Mouse (Mus musculus): ENCODE measurements around the gene Polr3gl.
"Not testable (repeated sequence)": the region's sequence is repeated elsewhere in the genome, so short reads cannot be mapped to it uniquely, and the experiment has no call there.

Polr3gl gene

DNA sequence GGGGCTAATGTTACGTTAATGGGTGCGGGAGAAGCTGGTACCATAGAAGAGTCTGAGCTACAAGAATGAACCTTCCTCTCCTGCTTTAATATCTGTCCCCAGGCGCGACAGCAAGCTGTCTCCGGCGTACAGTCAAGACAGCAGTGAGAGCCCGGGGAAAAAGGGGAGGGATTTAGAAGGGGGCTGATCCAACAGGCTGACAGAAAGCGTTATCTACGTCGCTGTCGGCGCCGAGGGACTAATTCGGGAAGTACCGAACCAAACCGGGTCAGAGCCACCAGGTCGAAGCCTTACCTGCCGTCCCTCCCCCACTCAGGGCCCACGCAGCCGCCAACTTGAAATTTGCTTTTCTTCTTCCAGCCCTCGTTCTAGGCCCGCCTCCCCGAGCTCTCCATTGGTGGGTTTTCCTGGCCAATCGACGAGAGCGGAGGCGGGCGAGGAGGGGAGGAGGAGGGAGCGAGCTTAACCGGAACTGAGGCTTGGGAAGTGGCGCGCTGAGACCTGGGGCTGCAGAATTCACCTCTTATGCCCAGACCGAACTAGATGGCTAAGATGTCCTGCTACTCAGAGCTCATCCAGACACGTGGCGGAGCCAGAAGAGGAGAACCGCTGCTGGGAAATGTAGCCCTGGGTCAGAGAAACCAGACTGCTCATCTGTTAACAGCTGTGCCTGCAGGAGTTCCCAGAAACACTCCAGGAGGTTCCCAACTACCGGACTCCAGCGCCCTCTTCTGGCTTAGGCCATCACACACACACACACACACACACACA, at the start of gene Polr3gl:
Gene Polr3gl, minus strand, starts transcription at position 392 of the 771 bp plus-strand sequence.
- peak; percentile 88 for DNase-seq (ENCODE audit: low spot score)

DNA sequence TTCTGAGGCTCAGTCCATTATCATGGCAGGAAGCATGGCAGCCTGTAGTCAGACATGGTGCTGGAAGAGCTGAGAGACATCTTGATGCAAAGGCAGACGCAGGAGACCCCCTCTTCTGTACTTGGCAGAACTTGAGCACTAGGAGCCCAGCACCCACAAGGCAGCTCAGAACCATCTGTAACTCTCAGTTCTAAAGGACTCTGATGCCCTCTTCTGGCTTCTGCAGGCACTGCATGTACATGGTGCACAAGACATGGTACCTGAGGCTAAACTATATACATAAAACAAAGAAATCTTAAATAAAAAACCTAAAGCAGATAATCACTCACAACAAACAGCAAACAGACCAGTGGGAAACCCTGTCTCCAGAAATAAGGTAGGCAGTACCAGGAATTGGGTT, 45.2 kb upstream of the Polr3gl start:
- no peak for DNase-seq (ENCODE audit: low spot score)

DNA sequence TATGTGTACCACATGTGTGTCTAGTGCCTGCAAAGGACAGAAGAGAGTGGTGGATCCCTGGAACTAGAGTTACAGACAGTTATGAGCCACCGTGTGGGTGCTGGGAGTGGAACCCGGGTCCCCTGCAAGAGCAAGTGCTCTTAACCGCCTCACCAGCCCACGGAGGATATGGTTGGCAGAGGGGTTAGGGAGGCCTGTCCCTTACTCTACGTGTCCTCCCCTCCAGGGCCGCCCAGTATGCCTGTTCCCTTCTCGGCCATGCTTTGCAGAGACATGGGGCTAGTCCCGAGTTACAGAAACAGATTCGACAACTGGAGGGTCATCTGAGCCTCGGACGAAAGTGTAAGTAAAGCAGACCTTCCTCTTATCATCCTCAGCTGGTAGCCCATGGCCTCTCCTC, 42.5 kb upstream of the Polr3gl start:
- no peak for DNase-seq (ENCODE audit: low spot score)

DNA sequence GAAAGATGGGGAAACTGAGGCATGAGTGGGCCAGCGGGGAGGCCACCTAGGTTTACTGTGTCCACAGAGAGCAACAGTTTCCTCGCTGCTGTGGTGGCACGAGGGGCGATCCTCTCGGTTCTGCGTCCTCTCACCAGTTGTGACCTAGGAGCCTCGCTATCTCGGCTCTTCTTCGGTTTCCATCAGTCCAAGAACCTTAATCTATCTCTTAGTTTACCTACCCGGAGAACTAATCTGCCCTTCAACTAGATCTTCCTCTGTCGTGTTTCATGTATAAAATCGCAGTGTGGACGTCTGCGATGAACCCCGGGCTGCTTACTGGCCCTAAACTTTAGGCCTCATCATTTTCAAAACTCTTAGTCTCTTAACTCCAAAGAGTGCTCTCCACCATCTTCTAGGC, 41.9 kb upstream of the Polr3gl start:
- DNase-seq (ENCODE audit: low spot score) = no peak

DNA sequence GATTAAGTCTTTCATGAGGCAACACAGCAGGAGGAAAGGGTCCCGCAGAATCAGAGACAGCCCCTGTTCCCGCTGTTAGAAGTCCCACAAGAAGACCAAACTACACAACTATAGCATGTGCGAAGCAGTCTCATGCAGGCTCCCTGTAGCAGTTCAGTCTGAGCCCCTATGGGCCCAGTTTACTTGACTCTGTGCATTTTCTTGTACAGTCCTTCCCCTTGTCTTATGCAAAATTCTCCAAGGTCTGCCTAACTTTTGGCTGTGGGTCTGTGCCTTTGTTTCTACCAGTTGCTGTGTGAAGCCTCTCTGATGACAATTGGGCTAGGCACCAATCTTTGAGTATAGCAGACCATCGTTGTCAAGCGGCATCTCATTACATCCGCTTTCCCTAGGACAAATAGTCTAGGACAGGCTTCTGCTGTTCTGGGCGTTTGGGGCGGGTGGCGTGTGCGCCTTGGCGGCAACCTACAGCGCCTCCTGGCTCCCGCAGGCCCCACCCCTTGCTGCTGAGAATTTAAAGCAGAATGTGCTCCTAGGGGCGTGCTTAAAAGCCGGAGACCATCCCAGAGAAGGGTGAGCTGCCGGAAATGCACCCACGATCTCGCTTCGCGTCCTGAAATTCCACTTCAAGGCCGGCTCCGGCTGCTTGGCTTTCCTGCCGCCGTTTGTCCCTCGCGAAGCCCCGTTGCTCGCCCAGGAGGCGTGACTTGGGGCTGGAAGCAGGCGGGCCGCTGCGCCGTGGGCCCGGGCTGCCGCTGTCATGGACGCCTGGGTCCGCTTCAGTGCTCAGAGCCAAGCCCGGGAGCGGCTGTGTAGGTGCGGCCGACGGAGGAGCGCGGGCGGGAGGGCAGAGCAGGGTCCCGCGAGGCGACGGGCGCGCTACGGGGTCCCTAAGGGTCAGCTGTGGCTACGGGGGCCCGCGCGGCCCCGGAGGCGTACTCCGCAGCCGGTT, 41.2 kb upstream of the Polr3gl start, which contains the start of the genes Pex11b and Gm42957:
Gene Pex11b, plus strand, starts transcription at position 449 of the 952 bp plus-strand sequence.
Gene Gm42957, plus strand, starts transcription at position 547 of the 952 bp plus-strand sequence.
- peak; percentile 89 for DNase-seq (ENCODE audit: low spot score)

DNA sequence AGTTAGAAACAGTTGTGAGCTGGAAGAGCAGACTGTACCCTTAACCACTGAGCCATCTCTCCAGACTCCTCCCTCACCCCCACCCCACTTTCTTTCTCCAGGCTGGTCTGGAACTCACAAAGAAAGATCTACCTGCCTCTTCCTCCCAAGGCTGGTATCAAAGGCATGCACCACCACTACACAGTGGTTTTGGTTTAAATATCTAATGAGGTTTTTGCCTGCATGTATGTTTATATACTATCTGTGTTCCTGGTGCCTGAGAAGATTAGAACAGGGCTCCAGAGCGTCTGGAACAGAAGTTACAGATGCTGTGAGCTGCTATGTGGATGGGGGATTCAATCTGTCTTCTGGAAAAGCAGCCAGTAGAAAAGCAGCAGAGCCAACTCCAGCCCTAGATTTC, 40.0 kb upstream of the Polr3gl start:
- no peak for DNase-seq (ENCODE audit: low spot score)

DNA sequence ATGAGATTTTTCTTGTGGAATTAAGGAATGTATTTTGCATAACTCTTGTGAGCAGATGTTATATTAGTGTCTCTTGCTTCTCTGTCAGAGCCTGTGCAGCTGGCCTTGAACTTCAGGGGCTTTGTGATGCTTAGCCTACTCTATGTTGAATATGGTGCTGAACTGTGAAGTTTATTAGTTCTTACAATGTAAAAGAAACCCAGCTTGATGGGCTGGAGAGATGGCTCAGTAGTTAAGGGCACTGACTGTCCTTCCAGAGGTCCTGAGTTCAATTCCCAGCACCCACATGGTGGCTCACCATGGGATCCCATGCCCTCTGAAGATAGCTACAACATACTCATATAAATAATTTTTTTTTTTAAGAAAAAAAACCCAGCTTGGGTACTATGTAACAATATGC, 38.1 kb upstream of the Polr3gl start:
- DNase-seq (ENCODE audit: low spot score) = no peak

DNA sequence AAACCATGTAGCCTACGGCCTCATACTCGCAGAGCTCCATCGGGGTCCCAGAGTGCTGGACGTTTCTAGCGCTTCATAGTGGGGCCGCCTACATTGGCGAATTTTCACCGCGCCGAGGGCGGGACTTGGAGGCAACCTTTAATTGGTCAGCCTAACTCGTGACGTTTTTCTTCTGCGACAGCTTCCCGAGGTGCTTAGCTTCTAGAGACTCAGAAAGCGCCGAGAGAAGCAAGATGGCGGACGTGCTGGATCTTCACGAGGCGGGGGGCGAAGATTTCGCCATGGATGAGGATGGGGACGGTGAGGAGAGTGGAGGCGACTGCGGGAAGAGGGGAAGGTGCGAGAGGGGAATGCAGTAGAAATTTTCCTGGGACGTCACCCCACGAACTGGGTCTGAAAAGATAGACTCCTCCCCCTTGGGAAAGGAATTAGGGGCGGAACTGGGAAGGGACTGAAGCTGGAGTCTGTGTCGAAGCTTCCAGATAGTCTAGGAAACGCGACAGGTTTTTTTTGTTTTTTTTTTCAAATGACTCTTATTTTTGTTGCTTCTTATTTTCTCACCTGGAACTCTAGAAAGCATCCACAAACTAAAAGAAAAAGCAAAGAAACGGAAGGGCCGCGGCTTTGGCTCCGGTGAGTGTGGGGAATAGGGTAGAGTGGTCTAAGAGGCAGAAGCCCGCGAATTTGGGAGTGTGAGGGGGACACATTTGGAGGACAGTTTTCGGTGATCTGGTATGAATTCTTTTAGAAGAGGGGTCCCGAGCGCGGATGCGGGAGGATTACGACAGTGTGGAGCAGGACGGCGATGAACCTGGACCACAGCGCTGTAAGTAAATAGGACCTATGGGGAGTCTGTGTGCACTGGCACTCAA, 36.0 kb upstream of the Polr3gl start, which contains the start of gene Rbm8a:
Gene Rbm8a, plus strand, starts transcription at position 205 of the 872 bp plus-strand sequence.
- peak; percentile 91 for DNase-seq (ENCODE audit: low spot score)

DNA sequence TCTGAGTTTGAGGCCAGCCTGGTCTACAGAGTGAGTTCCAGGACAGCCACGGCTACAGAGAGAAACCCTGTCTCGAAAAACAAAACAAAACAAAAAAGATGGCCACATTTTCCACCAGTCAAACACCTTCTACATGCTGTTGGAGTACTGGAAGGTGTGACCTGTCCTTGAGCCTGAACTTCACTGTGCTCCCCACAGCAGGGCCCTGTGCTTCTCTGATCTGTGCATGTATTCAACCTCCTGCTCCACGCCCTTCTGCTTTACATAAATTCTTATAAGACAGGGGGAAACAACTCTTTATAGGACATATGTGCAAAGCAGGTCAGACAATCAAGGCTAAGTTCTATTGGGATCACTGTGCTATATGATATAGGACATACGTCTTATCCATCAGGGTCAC, 29.2 kb upstream of the Polr3gl start:
- no peak for DNase-seq (ENCODE audit: low spot score)

DNA sequence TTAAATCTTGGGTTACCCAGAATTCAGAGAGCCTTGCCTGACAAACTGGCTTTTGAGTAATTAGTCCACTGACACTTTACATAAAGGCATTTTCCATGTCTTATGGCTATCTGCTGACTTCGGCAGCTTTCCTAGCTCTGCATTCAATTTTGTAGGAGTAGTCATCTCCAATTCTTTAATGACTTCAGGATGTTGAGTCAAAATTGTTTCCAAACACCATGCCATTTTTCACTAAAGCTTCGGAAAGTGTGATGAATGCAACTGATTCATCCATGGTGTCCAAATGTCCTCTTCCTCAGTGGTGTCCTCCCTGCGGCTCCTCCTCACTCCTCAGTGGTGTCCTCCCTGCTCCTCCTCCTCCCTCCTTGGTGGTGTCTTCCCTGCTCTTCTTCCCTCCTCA, 24.0 kb upstream of the Polr3gl start:
- DNase-seq (ENCODE audit: low spot score) = no peak

DNA sequence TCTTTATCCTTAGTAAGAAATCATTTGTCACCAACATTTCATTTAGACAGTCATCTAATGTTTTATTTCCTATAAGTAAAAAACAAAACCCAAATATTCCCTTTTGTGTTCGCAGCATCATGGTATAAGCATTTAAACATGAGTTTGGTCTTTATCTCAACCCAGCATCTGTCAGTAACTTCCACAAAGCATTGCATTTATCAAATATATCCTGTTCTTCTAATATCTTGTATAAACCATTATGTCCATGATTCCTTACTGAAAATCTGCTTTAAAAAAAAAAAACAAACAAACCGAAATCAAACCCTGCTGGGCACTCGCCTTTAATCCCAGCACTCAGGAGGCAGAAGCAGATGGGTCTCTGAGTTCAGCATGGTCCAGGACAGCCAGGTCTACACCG, 12.6 kb upstream of the Polr3gl start:
- no peak for DNase-seq (ENCODE audit: low spot score)

DNA sequence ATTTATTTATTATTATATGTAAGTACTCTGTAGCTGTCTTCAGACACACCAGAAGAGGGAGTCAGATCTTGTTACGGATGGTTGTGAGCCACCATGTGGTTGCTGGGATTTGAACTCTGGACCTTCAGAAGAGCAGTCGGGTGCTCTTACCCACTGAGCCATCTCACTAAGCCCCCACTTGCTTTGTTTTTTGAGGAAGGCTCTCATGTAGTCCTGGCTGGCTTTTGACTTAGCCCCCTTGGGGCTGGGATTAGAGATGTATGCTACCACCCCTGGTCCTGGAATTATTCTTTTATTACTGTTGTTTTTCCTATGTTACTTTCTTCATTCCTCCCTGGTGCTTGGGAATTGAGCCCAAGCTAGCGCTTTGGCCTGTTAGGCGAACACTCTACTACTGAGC, 12.0 kb upstream of the Polr3gl start:
- DNase-seq (ENCODE audit: low spot score) = not testable (repeated sequence)

DNA sequence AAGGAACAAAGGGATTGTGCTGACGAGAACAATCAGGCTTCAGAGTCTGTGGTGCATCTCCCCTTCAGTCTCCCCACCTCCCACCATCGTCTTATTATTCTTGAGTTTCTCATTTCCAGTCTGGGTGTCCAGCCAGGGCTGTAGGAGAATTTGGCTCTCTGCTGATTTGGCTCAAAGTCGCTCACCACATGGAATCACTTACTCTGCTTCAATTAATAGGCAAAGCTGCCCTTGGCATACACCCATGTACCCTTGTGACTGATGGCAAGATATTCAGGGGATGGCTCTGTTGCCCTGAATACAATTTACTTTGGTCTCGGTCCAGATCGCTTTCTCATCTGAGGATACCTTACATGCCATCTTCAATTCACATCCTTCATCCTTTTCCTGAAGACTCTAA, 9.3 kb upstream of the Polr3gl start:
- DNase-seq (ENCODE audit: low spot score) = peak; percentile 36

DNA sequence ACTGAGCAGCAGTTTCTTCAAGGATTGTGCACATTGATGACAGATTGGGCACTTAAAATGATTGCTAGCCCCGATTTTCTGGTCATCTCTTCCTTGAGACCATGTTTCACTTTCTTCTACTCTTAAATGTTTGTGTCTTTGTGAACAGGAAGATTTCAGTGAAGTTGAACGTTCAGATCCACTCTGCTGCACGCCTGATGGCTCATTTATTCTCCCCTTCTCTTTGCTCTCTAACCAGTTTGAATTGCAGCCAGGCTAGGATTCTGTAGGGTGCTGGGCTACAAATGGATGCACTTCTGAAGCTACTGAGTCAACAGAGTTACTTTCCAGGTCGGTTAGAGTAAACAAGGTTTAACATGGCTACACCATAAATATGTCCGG, 8.7 kb upstream of the Polr3gl start:
- no peak for DNase-seq (ENCODE audit: low spot score)

DNA sequence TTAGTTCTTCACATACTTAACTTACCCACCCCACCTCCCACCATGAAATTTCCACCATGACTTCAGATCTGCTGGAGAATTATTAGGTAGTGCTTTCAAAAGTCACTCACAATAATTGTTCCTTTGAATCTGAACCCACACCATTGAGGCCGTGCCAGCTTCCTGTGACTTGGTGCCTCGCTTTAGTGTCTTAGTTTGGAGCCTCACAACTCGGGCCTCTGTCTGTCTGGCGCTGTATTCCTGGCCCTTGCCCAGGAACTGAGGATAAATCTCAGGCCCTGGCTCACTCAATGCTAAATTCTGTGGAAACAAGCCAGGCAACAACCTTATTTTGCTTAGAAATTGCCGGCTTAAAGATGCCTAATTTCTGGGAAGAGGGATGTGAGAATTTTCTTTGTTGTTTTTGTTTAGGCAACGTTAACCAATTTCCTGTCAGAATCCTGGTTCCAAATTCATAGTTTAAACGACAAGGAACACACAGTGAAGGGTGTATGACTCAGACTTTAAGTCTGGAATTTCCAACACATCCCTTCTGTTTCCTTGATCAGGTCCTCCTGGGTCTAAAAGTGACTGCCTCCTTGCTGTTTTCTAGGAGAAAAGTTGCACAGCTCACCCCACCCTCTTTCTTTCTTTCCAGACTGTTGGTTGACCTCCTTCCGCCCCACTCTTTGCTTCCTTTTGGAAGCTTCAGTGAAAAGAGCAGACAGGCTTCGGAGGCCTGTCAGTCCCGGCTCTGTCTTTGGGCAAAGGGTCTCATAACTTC, 8.1 kb upstream of the Polr3gl start:
- peak; percentile 38 for DNase-seq (ENCODE audit: low spot score)

DNA sequence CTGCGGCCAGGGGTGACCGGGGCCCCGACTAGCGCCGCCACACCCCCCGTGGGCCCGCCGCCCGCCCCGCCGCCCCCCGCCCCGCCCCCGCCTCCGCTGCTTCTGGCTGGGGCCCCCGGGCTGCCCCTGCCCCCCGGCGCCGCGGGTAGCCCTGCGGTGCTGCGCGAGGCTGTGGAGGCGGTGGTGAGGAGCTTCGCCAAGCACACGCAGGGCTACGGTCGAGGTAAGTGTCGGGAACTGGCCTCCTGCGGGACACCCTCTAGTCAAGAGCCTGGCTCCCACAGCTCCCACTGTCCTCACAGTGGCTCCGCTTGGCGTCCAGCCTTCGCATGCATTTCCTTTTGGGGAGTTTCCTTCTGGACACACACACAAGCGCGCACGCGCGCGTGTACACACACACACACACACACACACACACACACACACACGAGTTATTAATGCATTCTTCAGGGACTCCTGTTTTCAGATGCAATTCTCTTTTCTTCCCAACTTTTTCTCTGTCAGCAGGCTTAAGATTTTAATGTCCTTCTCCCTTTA, 7.3 kb upstream of the Polr3gl start:
- DNase-seq (ENCODE audit: low spot score) = peak; percentile 78

DNA sequence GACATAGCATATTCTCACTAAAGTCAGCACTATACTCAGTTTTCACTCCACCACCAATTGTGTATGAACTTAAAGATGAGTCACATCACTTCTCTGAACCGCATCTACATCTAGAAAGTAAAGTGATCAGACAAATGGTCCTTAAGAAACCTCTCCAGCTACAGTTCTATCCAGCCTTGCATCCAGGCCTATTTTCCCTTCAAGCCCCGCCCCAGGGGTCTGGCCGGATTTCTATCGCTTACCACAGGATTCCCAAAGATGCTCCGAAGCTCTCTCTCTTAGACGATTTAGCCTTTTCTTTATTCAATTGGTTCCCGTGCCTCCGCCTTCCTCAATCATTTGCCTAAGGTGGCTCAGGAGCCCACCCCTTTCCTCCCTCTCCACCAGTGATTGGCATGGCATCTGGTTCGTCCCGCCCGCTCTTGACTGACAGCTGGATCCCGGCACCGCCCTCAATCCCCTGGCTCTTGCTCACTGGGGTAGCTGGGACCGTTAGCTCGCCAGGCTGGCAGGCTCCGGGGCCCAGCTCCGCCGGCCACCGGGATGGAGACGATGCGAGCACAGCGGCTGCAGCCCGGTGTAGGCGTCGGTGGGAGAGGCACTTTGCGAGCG, 6.8 kb upstream of the Polr3gl start, which contains the start of gene Lix1l:
Gene Lix1l, plus strand, starts transcription at position 511 of the 612 bp plus-strand sequence.
- peak; percentile 95 for DNase-seq (ENCODE audit: low spot score)

DNA sequence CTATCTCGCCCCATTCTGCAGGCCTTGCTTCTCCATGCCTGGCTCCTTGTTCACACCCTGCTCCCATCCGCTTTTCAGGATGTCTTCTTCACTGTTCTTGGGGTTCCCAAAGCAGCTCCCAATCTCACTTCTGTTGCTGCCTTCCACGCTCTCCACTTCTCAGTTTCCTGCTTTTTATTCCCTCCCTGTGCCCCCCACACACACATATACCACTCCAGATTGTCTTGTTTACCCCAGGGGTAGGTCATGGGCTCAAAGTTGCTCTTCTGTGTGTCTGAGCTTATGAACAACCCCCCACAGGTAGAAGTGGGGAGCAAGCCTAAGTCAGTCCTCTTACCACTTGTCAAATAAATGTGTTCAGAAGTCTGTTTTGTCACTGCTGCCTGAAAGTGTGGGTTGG, 5.4 kb upstream of the Polr3gl start:
- DNase-seq (ENCODE audit: low spot score) = no peak

DNA sequence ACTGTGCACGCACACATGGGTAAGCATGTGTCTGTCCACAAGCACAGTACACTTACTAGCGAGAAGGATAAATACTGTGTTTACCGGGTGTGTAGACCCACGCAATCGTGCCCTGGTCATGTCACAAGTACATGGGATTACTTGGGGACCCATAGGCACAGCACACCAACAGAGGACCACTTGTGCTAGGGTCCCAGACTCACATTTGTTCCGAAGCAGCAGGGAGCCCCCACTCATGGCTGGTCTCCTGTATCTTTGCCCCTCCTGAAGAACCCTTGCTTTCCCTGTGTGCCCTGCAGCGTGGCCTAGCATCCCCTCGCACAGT, 5.0 kb upstream of the Polr3gl start:
- DNase-seq (ENCODE audit: low spot score) = no peak
